Mouse (Mus musculus) neural tube, embryonic 14.5 days (tissue): ENCODE measurements around the gene Prnd. TPM values are rescaled to one million over a fixed set of nuclear protein-coding genes. Genes with fewer than 3 reads are reported as not detected.

Source experiments
- ATAC-seq: fragments of 200-750 bp; cut with Nextera tagmentation; 2 replicates; pipeline ENCODE4 v1.8.0; 2017; ENCODE audit warnings: low read depth, mild to moderate bottlenecking, moderate TSS enrichment, moderate library complexity
- H3K27ac ChIP-seq: fragments of 300-500 bp; sonication (generic); 2 replicates; pipeline ENCODE4 v1.5.1; 2014; ENCODE audit warnings: low read depth, mild to moderate bottlenecking, control low read depth, low read length, moderate library complexity, mixed read lengths
- H3K27me3 ChIP-seq: fragments of 300-500 bp; sonication (generic); 2 replicates; pipeline ENCODE4 v1.6.1; 2014; ENCODE audit warnings: low read length; ENCODE audit not compliant: control insufficient read depth, insufficient read depth
- H3K36me3 ChIP-seq: fragments of 300-500 bp; sonication (generic); 2 replicates; pipeline ENCODE4 v1.6.1; 2014; ENCODE audit warnings: low read length, mixed read lengths; ENCODE audit not compliant: control insufficient read depth, insufficient read depth
- H3K4me1 ChIP-seq: fragments of 300-500 bp; sonication (generic); 2 replicates; pipeline ENCODE4 v1.6.1; 2014; ENCODE audit warnings: low read length; ENCODE audit not compliant: control insufficient read depth, insufficient read depth
- H3K4me2 ChIP-seq: fragments of 300-500 bp; sonication (generic); 2 replicates; pipeline ENCODE4 v1.6.1; 2014; ENCODE audit warnings: mild to moderate bottlenecking, low read depth, low read length, control low read depth
- H3K4me3 ChIP-seq: fragments of 300-500 bp; sonication (generic); 2 replicates; pipeline ENCODE4 v1.5.1; 2014; ENCODE audit warnings: low read depth, low read length, control low read depth, mixed read lengths
- H3K9ac ChIP-seq: fragments of 300-500 bp; sonication (generic); replicated peaks from 2 replicates; pipeline ENCODE4 v1.6.1; 2014; ENCODE audit warnings: low read depth, mild to moderate bottlenecking, control low read depth, low read length, mixed read lengths
- H3K9me3 ChIP-seq: fragments of 300-500 bp; sonication (generic); 2 replicates; pipeline ENCODE4 v1.6.1; 2016; ENCODE audit warnings: low read length; ENCODE audit not compliant: control insufficient read depth
- whole genome bisulfite sequencing: fragments of 180-500 bp; shearing (Covaris S2); extraction: QIAGEN DNeasy Blood & Tissue Kit; methylation state at CpG from one replicate; pipeline ENCODE4 v1.1.7; 2014; 5-methylcytosine and 5-hydroxymethylcytosine counted together
- polyA plus RNA-seq: library from polyadenylated mRNA; unstranded; fragments of >200 nt; fragmentation: Nextera tagmentation; extraction: Ambion mirVana; gene quantifications from 2 replicates; pipeline ENCODE4 v1.2.1, GENCODE M21; 2014

The Prnd gene
- polyA plus RNA-seq, result 4.8 and 10.0 TPM in 2 replicates

DNA sequence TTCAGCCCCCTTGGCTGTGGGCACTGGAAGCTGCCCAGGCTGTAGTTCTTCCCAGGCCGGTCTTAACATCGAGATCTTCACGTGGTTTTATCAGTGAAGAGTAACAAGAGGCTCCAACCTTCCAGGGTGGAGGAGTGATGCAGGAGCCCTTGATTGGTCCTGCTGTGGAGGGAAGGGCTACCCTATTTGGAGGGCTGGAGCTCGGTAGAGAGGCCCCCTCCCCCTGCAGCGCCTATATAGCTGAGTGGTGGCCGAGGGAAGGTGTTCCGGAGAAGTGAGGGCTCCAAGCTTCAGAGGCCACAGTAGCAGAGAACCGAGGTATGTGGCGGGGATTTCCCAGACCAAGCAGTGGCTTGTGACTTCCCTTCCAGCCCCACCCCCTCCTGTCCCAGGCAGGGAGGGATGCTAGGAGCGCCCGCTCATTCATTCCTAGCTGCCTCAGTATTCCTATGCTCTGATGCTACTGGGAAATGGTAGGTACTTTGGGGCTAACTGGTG, at the start of gene Prnd:
Prnd (plus strand) TSS at position 264 of the 498 bp plus-strand sequence.
- H3K4me2 ChIP-seq, result no peak within 1 kb of the TSS
- no peaks in the 10 kb centered on the region for H3K9me3 ChIP-seq
- H3K4me3 ChIP-seq, result no peak within 1 kb of the TSS
- no peaks in the 10 kb centered on the region for H3K36me3 ChIP-seq
- H3K9ac ChIP-seq, result no peak within 1 kb of the TSS
- no peak for ATAC-seq
- H3K27me3 ChIP-seq, result peaks cover 11% of the 10 kb centered on the region
- H3K27ac ChIP-seq, result no peak within 1 kb of the TSS
- 12% methylated on average over 11 of the region's 11 CpGs for WGBS
- no peaks in the 10 kb centered on the region for H3K4me1 ChIP-seq

GRCm38 (mm10) chr2:131902423-131902822, 48.2 kb upstream of the Prnd start:
- Histone ChIP-seq H3K4me2 (no peak overlapping the region), H3K4me3 (no peak overlapping the region), H3K27me3 (no peaks in the 10 kb centered on the region), H3K27ac (no peak overlapping the region), H3K4me1 (no peaks in the 10 kb centered on the region), H3K36me3 (no peaks in the 10 kb centered on the region), H3K9me3 (no peaks in the 10 kb centered on the region), H3K9ac (no peak overlapping the region)
- ATAC-seq, result no peak
- 39% methylated on average over 1 of the region's 3 CpGs for WGBS

GRCm38 (mm10) chr2:131902867-131903266, 47.8 kb upstream of the Prnd start:
- H3K4me3 ChIP-seq, result no peak overlapping the region

GRCm38 (mm10) chr2:131905025-131905424, 45.6 kb upstream of the Prnd start:
- no peaks in the 10 kb centered on the region for H3K36me3 ChIP-seq
- WGBS, result 81% methylated on average over 5 of the region's 5 CpGs
- no peaks in the 10 kb centered on the region for H3K9me3 ChIP-seq

More at GRCm38 (mm10) chr2:131902867-131903266, 47.8 kb upstream of the Prnd start:
- no peak overlapping the region for H3K27ac ChIP-seq
- H3K4me2 ChIP-seq, result no peak overlapping the region
- H3K4me1 ChIP-seq, result no peaks in the 10 kb centered on the region
- no peaks in the 10 kb centered on the region for H3K27me3 ChIP-seq
- H3K36me3 ChIP-seq, result no peaks in the 10 kb centered on the region
- H3K9me3 ChIP-seq, result no peaks in the 10 kb centered on the region
- H3K9ac ChIP-seq, result no peak overlapping the region
- no peak for ATAC-seq
- WGBS, result 60% methylated on average over 8 of the region's 8 CpGs

GRCm38 (mm10) chr2:131905776-131906175, 44.9 kb upstream of the Prnd start:
- Histone ChIP-seq H3K9me3 (no peaks in the 10 kb centered on the region), H3K9ac (no peak overlapping the region), H3K27me3 (no peaks in the 10 kb centered on the region), H3K27ac (no peak overlapping the region), H3K4me3 (no peak overlapping the region), H3K4me2 (no peak overlapping the region), H3K4me1 (peaks cover 6% of the 10 kb centered on the region), H3K36me3 (no peaks in the 10 kb centered on the region)
- WGBS, result 70% methylated on average over 6 of the region's 6 CpGs
- ATAC-seq, result no peak

More at GRCm38 (mm10) chr2:131905025-131905424, 45.6 kb upstream of the Prnd start:
- Histone ChIP-seq H3K4me2 (no peak overlapping the region), H3K4me3 (no peak overlapping the region), H3K27ac (no peak overlapping the region), H3K9ac (no peak overlapping the region), H3K4me1 (0 out of 2 replicates have a peak, but pooled peaks cover 3% of the 10 kb centered on the region), H3K27me3 (no peaks in the 10 kb centered on the region)
- ATAC-seq, result no peak

DNA sequence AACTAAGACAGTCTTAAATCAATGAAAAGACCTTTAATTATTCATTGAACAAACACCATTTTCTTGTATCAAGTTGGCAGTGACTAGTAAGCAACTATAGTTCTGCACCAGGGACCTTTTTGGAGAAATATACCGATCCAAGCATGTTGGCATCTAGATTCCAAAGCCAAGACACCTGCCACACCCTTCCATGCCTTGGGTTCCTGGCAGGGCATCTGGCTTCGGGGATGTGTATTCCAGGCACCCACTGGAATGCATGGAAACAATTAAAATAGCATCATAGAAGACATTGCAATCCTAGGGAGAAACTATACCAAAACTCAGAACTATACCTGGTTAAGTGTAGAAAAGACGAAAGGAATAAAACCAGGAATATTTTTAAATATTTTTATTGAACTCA, 44.4 kb upstream of the Prnd start:
- 90% methylated on average over 3 of the region's 3 CpGs for WGBS
- no peaks in the 10 kb centered on the region for H3K27me3 ChIP-seq
- no peak for ATAC-seq
- no peaks in the 10 kb centered on the region for H3K36me3 ChIP-seq
- H3K9ac ChIP-seq, result no peak overlapping the region
- H3K4me1 ChIP-seq, result peaks cover 11% of the 10 kb centered on the region
- no peak overlapping the region for H3K27ac ChIP-seq
- no peak overlapping the region for H3K4me2 ChIP-seq
- H3K9me3 ChIP-seq, result no peaks in the 10 kb centered on the region
- no peak overlapping the region for H3K4me3 ChIP-seq

- Histone ChIP-seq H3K9ac (no peak overlapping the region), H3K27me3 (no peaks in the 10 kb centered on the region), H3K36me3 (no peaks in the 10 kb centered on the region), H3K9me3 (no peaks in the 10 kb centered on the region), H3K4me2 (no peak overlapping the region), H3K27ac (no peak overlapping the region), H3K4me3 (no peak overlapping the region), H3K4me1 (peaks cover 16% of the 10 kb centered on the region)
- WGBS, result 67% methylated on average over 1 of the region's 1 CpGs
- no peak for ATAC-seq
Observed at GRCm38 (mm10) chr2:131906846-131907245, 43.8 kb upstream of the Prnd start.

DNA sequence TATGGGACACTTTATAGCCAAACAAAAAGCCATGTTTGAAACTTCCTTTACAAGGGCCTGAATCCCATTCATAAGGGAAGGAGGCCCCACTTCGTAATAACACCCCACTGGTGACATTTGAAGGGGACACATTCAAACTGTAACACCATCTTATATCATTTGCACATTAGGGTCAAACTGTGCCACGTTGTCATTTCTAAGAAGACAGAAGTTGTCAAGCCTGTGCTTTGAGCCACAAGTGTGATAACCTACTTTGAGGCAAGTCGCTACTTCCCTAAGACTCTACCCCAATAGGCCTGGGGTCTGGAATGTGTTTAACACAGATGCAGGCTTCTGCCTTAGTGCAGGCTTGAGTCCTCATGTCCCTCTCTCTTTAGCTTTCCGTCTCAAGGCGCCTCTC, 43.4 kb upstream of the Prnd start:
- Histone ChIP-seq H3K36me3 (no peaks in the 10 kb centered on the region), H3K9me3 (no peaks in the 10 kb centered on the region), H3K9ac (no peak overlapping the region), H3K4me2 (no peak overlapping the region), H3K4me1 (peaks cover 21% of the 10 kb centered on the region), H3K27ac (no peak overlapping the region), H3K4me3 (no peak overlapping the region), H3K27me3 (no peaks in the 10 kb centered on the region)
- no peak for ATAC-seq
- 88% methylated on average over 5 of the region's 5 CpGs for WGBS

- no peak overlapping the region for H3K27ac ChIP-seq
- H3K36me3 ChIP-seq, result no peaks in the 10 kb centered on the region
- H3K9ac ChIP-seq, result no peak overlapping the region
- H3K9me3 ChIP-seq, result no peaks in the 10 kb centered on the region
- H3K27me3 ChIP-seq, result no peaks in the 10 kb centered on the region
- H3K4me1 ChIP-seq, result peaks cover 22% of the 10 kb centered on the region
- H3K4me2 ChIP-seq, result no peak overlapping the region
- no peak for ATAC-seq
- 79% methylated on average over 7 of the region's 7 CpGs for WGBS
- H3K4me3 ChIP-seq, result no peak overlapping the region
Observed at GRCm38 (mm10) chr2:131908351-131908861, 42.3 kb upstream of the Prnd start.
